Mouse (Mus musculus): ENCODE measurements around the gene Dzip1l.

DNA sequence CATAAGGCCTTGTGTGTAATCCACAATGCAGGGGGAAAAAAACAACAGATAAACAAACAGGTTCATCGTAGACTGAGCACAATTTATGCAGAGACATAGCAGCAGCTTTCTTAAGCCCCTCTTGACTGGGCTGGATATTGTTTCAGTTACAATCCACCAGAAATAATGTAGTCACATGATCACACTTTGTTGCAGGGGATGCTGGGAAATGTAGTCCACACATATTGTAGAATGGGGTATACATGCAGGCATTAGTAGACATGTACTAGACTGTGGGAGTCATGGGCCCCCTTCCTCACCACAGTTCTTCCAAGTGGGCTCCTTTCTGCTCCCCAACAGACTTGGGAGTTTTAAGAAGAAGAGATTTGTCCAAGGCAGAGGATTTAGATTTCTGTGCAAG lies 7.5 kb downstream of the Dzip1l start:
- TF ChIP-seq EP300 (IDR thresholded peaks at IDR 0.05; ENCODE audit: insufficient read depth, low read depth, low read length) = no peak
- no peak for TF ChIP-seq CTCF (IDR thresholded peaks at IDR 0.05; ENCODE audit: low read depth, low read length)

Measured in ES-Bruce4 (cell line).